ENCODE assay signal across 28 mouse cellular contexts in the genomic region with DNA sequence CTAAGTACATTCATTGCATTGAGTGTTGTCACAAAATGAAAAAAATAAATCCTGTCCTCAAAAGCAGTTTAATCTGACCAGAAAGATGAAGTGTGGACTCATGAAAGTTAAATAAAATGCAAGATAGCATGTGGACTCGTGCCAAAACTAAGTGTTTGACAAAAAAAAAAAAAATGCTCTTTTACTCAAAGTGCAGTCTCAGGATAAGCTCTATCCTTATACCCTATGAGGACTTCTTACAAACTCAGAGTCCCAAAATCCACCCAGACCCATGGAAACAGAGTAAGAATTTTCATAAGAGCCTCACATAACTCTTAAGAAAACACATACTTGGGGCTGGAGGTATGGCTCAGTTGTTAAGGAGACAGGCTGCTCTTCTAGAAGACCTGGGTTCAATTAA.
"Had no signal": no experiment of that assay in that cellular context is flagged by ENCODE, and none has a peak within 500 bp of the region (broad histone marks: within the 10 kb centered on the region; RNA-seq: fewer than 3 reads in every experiment).

No protein-coding gene starts in this region.

- H3K9ac ChIP-seq: limb, embryonic 12.5 days; limb, embryonic 13.5 days; limb, embryonic 15.5 days; liver, embryonic 12.5 days; liver, embryonic 13.5 days; liver, embryonic 14.5 days; liver, embryonic 15.5 days; liver, postnatal 0 days; midbrain, embryonic 12.5 days; midbrain, embryonic 13.5 days; midbrain, embryonic 15.5 days; neural tube, embryonic 12.5 days; neural tube, embryonic 13.5 days had no signal

- H3K4me1 ChIP-seq: limb, embryonic 10.5 days; limb, embryonic 12.5 days; limb, embryonic 13.5 days; limb, embryonic 15.5 days; liver, embryonic 12.5 days; liver, embryonic 13.5 days; liver, embryonic 15.5 days; megakaryocyte, embryonic 14.5 days; midbrain, embryonic 10.5 days; midbrain, embryonic 12.5 days; midbrain, embryonic 13.5 days; midbrain, embryonic 15.5 days; neural tube, embryonic 12.5 days; neural tube, embryonic 13.5 days had no signal

- H3K36me3 ChIP-seq: limb, embryonic 10.5 days; limb, embryonic 12.5 days; limb, embryonic 13.5 days; limb, embryonic 15.5 days; liver, embryonic 12.5 days; liver, embryonic 13.5 days; liver, embryonic 15.5 days; midbrain, embryonic 10.5 days; midbrain, embryonic 12.5 days; midbrain, embryonic 13.5 days; midbrain, embryonic 15.5 days; neural tube, embryonic 12.5 days; neural tube, embryonic 13.5 days had no signal

- H3K4me2 ChIP-seq: limb, embryonic 12.5 days; limb, embryonic 13.5 days; limb, embryonic 15.5 days; liver, embryonic 11.5 days; liver, embryonic 12.5 days; liver, embryonic 13.5 days; liver, embryonic 15.5 days; midbrain, embryonic 11.5 days; midbrain, embryonic 12.5 days; midbrain, embryonic 13.5 days; midbrain, embryonic 15.5 days; neural tube, embryonic 12.5 days; neural tube, embryonic 13.5 days had no signal

- ATAC-seq: liver, embryonic 12.5 days; liver, postnatal 0 days; midbrain, embryonic 13.5 days; midbrain, embryonic 15.5 days; midbrain, embryonic 16.5 days had no signal

- H3K9me3 ChIP-seq: limb, embryonic 10.5 days; limb, embryonic 13.5 days; limb, embryonic 15.5 days; liver, embryonic 12.5 days; liver, embryonic 13.5 days; liver, embryonic 15.5 days; midbrain, embryonic 10.5 days; midbrain, embryonic 12.5 days; midbrain, embryonic 15.5 days; neural tube, embryonic 12.5 days; neural tube, embryonic 13.5 days had no signal

- H3K27ac ChIP-seq: left cerebral cortex, adult 2 months; limb, embryonic 10.5 days; limb, embryonic 12.5 days; limb, embryonic 13.5 days; limb, embryonic 15.5 days; liver, embryonic 12.5 days; liver, embryonic 13.5 days; liver, embryonic 14.5 days; liver, embryonic 15.5 days; macrophage; midbrain, embryonic 10.5 days; midbrain, embryonic 12.5 days; midbrain, embryonic 13.5 days; midbrain, embryonic 15.5 days; neural tube, embryonic 12.5 days; neural tube, embryonic 13.5 days had no signal

- DNase-seq: layer of hippocampus, postnatal 36 days; left cerebral cortex, postnatal 4 days; liver; liver, embryonic 13.5 days; liver, postnatal 0 days; lung, adult 18-20 months; lung, postnatal 36 days; midbrain, embryonic 14.5 days had no signal

- H3K27me3 ChIP-seq: limb, embryonic 12.5 days; limb, embryonic 13.5 days; limb, embryonic 15.5 days; liver, embryonic 12.5 days; liver, embryonic 13.5 days; liver, embryonic 15.5 days; megakaryocyte, embryonic 14.5 days; midbrain, embryonic 12.5 days; midbrain, embryonic 13.5 days; midbrain, embryonic 15.5 days; neural tube, embryonic 12.5 days; neural tube, embryonic 13.5 days had no signal

- H3K4me3 ChIP-seq: left cerebral cortex, adult 2 months; limb, embryonic 10.5 days; limb, embryonic 12.5 days; limb, embryonic 13.5 days; limb, embryonic 15.5 days; liver, embryonic 12.5 days; liver, embryonic 13.5 days; liver, embryonic 15.5 days; megakaryocyte, embryonic 14.5 days; midbrain, embryonic 10.5 days; midbrain, embryonic 12.5 days; midbrain, embryonic 13.5 days; midbrain, embryonic 15.5 days; myocyte; neural tube, embryonic 12.5 days; neural tube, embryonic 13.5 days had no signal
